Mouse (Mus musculus): ENCODE results near the gene Atrip. TPM values are rescaled to one million over a fixed set of nuclear protein-coding genes. Genes with fewer than 3 reads are reported as not detected.

The Atrip gene
- total RNA-seq, 2 experiments from 2014 or later = 28.0 to 28.3 TPM

DNA sequence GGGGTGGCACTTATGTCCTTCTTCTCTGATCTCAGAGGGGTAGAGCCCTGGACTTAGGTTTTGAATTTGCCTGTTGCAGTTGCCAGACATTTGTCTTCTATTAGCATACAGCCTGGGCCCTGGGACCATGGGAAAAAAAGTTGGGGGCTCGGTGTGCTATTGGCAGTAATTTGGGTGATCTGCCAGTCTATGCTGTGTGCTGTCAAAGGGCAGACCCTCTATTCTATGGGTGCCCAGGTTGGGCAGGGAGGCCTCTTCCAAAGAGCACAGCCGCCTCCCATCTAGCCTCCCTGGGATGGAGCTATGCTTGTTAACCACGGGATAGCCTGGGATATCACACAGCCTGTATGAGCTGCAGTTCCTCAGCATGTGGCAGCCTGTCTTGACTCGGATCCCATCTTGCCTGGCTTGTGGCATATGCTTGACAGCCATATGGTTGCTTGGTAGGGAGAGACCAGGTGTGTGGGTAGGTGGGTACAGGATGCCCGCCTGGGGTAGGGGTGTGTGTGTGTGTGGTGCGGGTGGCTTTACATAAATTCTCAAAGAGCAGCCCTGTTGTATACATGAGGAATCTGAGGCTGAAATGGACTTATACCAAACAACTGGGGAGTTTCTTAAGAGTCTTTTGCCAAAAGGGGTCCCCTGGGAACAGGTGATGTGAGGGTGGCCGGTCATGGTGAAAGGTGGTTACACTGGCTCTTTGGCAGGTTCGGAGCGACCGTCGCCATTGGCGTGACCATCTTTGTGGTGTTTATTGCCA is 18.5 kb downstream of the Atrip start:
- intact Hi-C loops (cut with DNase I) = loop anchor here (1.0 kb wide), 1 partner anchor 46 kb away; no protein-coding TSS in a partner anchor
- TF ChIP-seq CTCF (IDR thresholded peaks at IDR 0.05) = no peak
- DNase-seq (ENCODE audit: extremely low spot score in 1 of 2, low spot score in 2 of 2) = peak; percentile 15 to 19
- H3K4me3 ChIP-seq = peak overlapping the region; percentile 45
- H3K27ac ChIP-seq = peak overlapping the region; percentile 90

DNA sequence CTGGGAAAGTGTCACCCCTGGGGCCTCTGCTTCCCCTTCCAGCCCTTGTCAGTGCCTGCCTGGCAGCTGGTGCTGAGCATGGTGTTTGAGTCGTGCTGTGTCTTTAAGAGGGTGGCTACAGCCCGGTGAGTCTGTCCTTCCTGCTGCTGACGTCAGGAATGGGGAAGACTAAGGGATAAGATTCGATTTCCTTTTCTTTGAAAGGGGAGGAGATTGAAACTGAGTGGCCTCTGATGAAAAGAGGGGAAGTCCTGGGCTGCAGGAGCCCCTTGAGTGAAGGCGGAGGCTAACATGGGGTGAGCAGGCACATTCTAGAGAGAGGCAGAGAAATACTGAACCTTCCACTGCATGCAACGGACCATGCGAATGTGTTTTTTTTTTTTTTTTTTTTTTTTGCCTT is 19.2 kb downstream of the Atrip start:
- intact Hi-C loops (cut with DNase I) = loop anchor here (1.0 kb wide), 1 partner anchor 45 kb away; no protein-coding TSS in a partner anchor
- no peak for TF ChIP-seq CTCF (IDR thresholded peaks at IDR 0.05)
- Histone ChIP-seq H3K4me3 (peak overlapping the region; percentile 45), H3K27ac (peak overlapping the region; percentile 90)
- peak; percentile 64 to 73 for DNase-seq (ENCODE audit: extremely low spot score in 1 of 2, low spot score in 2 of 2)

DNA sequence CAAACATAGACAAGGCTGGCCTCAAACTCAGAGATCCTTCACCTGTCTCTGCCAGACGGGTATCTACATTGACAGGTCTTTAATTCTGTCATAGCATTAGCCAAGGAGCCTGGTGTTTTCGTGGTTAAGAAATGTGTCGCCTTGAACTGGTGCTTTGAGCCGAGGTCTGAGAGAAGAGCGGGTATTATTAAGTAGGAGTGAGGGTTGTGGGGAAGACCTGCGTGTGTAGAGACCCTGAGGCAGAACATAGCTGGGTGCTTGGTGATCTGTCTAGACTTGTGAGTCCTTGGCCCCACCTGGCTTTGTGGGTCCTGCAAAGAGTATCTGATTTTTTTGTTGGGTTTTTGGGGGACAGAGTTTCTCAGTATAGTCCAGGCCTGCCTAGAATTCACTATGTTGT is 20.1 kb downstream of the Atrip start:
- no peak overlapping the region; the same call in 1 of the 2 replicates for H3K27ac ChIP-seq
- no peak overlapping the region for H3K4me3 ChIP-seq
- intact Hi-C loops (cut with DNase I) = no loop called here
- TF ChIP-seq CTCF (IDR thresholded peaks at IDR 0.05) = no peak
- DNase-seq (ENCODE audit: extremely low spot score in 1 of 2, low spot score in 2 of 2) = peak in 1 of 2 experiments; percentile 5

- TF ChIP-seq CTCF (IDR thresholded peaks at IDR 0.05) = no peak
Observed at GRCm38 (mm10) chr9:109053366-109053765, 20.6 kb downstream of the Atrip start.

GRCm38 (mm10) chr9:109052490-109053260 is 21.2 kb downstream of the Atrip start:
- peak in 1 of 2 experiments; percentile 7 for DNase-seq (ENCODE audit: extremely low spot score in 1 of 2, low spot score in 2 of 2)
- Histone ChIP-seq H3K4me3 (no peak overlapping the region), H3K27ac (no peak overlapping the region)
- no peak for TF ChIP-seq CTCF (IDR thresholded peaks at IDR 0.05)
- intact Hi-C loops (cut with DNase I) = no loop called here

More at GRCm38 (mm10) chr9:109053366-109053765, 20.6 kb downstream of the Atrip start:
- H3K4me3 ChIP-seq = no peak overlapping the region
- no peak overlapping the region for H3K27ac ChIP-seq
- peak in 1 of 2 experiments; percentile 5 for DNase-seq (ENCODE audit: extremely low spot score in 1 of 2, low spot score in 2 of 2)
- intact Hi-C loops (cut with DNase I) = no loop called here

- Histone ChIP-seq H3K27ac (no peak overlapping the region), H3K4me3 (no peak overlapping the region)
- TF ChIP-seq CTCF (IDR thresholded peaks at IDR 0.05) = no peak
- peak in 1 of 2 experiments; percentile 6 for DNase-seq (ENCODE audit: extremely low spot score in 1 of 2, low spot score in 2 of 2)
- intact Hi-C loops (cut with DNase I) = no loop called here
Observed at GRCm38 (mm10) chr9:109051651-109052489, 22.1 kb downstream of the Atrip start.

DNA sequence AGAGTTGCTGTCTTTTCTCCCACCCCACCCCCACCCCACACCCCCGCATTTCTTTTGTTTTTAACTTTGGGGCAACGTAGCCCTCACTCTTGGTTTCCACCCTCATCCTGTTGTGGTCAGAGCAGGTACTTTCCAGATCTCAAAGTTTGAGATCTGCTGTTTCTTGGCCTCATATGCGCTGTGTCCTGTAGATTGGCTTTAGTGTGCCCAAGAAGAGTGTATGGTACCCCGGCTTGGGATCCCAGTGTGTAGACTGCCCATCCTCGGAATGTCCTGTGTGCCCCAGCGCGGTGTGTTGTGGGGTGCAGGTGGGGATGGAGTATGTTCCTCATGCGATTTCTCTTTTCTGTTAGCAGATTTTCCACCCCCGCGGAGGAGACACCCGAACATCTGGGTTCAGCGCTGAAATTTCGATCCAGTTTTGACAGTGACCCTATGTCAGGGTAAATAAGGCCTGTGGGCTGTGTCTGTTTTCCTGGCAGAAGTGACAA is 22.9 kb downstream of the Atrip start:
- Histone ChIP-seq H3K27ac (no peak overlapping the region), H3K4me3 (no peak overlapping the region)
- TF ChIP-seq CTCF (IDR thresholded peaks at IDR 0.05) = no peak
- DNase-seq (ENCODE audit: extremely low spot score in 1 of 2, low spot score in 2 of 2) = peak in 1 of 2 experiments; percentile 6
- intact Hi-C loops (cut with DNase I) = no loop called here

GRCm38 (mm10) chr9:109050674-109050997 is 23.3 kb downstream of the Atrip start:
- Histone ChIP-seq H3K4me3 (no peak overlapping the region), H3K27ac (no peak overlapping the region)
- intact Hi-C loops (cut with DNase I) = no loop called here
- DNase-seq (ENCODE audit: extremely low spot score in 1 of 2, low spot score in 2 of 2) = no peak
- TF ChIP-seq CTCF (IDR thresholded peaks at IDR 0.05) = no peak

- no peak for TF ChIP-seq CTCF (IDR thresholded peaks at IDR 0.05)
- peak in 1 of 2 experiments; percentile 8 for DNase-seq (ENCODE audit: extremely low spot score in 1 of 2, low spot score in 2 of 2)
- Histone ChIP-seq H3K4me3 (no peak overlapping the region), H3K27ac (no peak overlapping the region)
- intact Hi-C loops (cut with DNase I) = no loop called here
Observed at GRCm38 (mm10) chr9:109049996-109050673, 23.8 kb downstream of the Atrip start.

DNA sequence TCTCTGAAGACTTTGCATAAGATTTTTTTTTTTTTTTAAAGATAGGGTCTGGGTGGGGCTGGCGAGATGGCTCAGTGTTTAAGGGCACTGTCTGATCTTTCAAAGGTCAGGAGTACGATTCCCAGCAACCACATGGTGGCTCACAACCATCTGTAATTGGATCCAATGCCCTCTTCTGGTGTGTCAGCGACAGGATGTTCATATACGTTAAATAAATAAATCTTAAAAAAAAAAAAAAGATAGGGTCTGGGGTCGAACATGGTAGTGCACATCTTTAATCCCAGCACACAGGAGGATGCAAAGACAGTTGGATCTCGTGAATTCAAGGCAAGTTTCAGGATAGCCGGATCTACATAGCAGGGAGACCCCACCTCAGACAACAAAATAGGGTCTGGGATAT is 24.6 kb downstream of the Atrip start:
- H3K4me3 ChIP-seq = no peak overlapping the region
- DNase-seq (ENCODE audit: extremely low spot score in 1 of 2, low spot score in 2 of 2) = no peak
- TF ChIP-seq CTCF (IDR thresholded peaks at IDR 0.05) = no peak
- H3K27ac ChIP-seq = no peak overlapping the region
- intact Hi-C loops (cut with DNase I) = no loop called here

DNA sequence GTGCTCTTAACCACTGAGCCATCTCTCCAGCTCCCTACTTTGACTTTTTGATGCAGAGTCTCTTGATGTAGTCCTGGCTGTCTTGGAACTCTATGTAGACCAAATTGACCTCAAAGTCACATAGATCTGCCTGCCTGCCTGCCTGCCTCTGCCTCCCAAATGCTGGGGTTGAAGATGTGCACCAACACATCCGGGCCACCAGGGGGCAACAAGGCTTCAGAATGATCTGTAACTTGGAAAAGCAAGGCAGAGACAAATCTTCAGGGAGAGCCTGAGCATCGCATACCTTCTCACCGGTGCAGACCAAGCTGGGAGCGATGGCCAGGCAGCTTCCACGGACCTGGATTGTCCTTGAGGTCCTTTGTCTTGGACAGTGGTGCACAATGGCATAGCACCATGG is 27.6 kb downstream of the Atrip start:
- peak; percentile 67 for TF ChIP-seq CTCF (IDR thresholded peaks at IDR 0.05)
- intact Hi-C loops (cut with DNase I) = no loop called here
- H3K4me3 ChIP-seq = no peak overlapping the region
- peak in 1 of 2 experiments; percentile 35 for DNase-seq (ENCODE audit: extremely low spot score in 1 of 2, low spot score in 2 of 2)
- H3K27ac ChIP-seq = no peak overlapping the region

All from left cerebral cortex, adult 2 months (tissue).